Mouse (Mus musculus): ENCODE results near the gene Mtus2. TPM values are rescaled to one million over a fixed set of nuclear protein-coding genes. Genes with fewer than 3 reads are reported as not detected.

The Mtus2 gene
- polyA plus RNA-seq, 1 experiment = not detected

GRCm38 (mm10) chr5:148175091-148175490 lies 218.0 kb downstream of the Mtus2 start:
- TF ChIP-seq GATA1 (IDR thresholded peaks at IDR 0.05; ENCODE audit: low read length) = no peak

- no peak for TF ChIP-seq GATA1 (IDR thresholded peaks at IDR 0.05; ENCODE audit: low read length)
These were observed 218.8 kb downstream of the Mtus2 start for GRCm38 (mm10) chr5:148175742-148176426.

GRCm38 (mm10) chr5:148179231-148179630 lies 222.1 kb downstream of the Mtus2 start:
- TF ChIP-seq GATA1 (IDR thresholded peaks at IDR 0.05; ENCODE audit: low read length) = no peak

GRCm38 (mm10) chr5:148180590-148181307 lies 223.6 kb downstream of the Mtus2 start:
- TF ChIP-seq GATA1 (IDR thresholded peaks at IDR 0.05; ENCODE audit: low read length) = no peak

- no peak for TF ChIP-seq GATA1 (IDR thresholded peaks at IDR 0.05; ENCODE audit: low read length)
These were observed 224.1 kb downstream of the Mtus2 start for GRCm38 (mm10) chr5:148181308-148181630.

GRCm38 (mm10) chr5:148181901-148182300 lies 224.8 kb downstream of the Mtus2 start:
- TF ChIP-seq GATA1 (IDR thresholded peaks at IDR 0.05; ENCODE audit: low read length) = no peak

- TF ChIP-seq GATA1 (IDR thresholded peaks at IDR 0.05; ENCODE audit: low read length) = no peak
These were observed 228.8 kb downstream of the Mtus2 start for GRCm38 (mm10) chr5:148185898-148186297.

GRCm38 (mm10) chr5:148191416-148191815 lies 234.3 kb downstream of the Mtus2 start:
- no peak for TF ChIP-seq GATA1 (IDR thresholded peaks at IDR 0.05; ENCODE audit: low read length)

GRCm38 (mm10) chr5:148211831-148212230 lies 254.7 kb downstream of the Mtus2 start:
- no peak for TF ChIP-seq GATA1 (IDR thresholded peaks at IDR 0.05; ENCODE audit: low read length)

GRCm38 (mm10) chr5:148216786-148217185 lies 259.7 kb downstream of the Mtus2 start:
- TF ChIP-seq GATA1 (IDR thresholded peaks at IDR 0.05; ENCODE audit: low read length) = no peak

- no peak for TF ChIP-seq GATA1 (IDR thresholded peaks at IDR 0.05; ENCODE audit: low read length)
These were observed 265.8 kb downstream of the Mtus2 start for GRCm38 (mm10) chr5:148222898-148223297.

- no peak for TF ChIP-seq GATA1 (IDR thresholded peaks at IDR 0.05; ENCODE audit: low read length)
These were observed 266.9 kb downstream of the Mtus2 start for GRCm38 (mm10) chr5:148224004-148224403.

GRCm38 (mm10) chr5:148233714-148234113 lies 276.6 kb downstream of the Mtus2 start:
- TF ChIP-seq GATA1 (IDR thresholded peaks at IDR 0.05; ENCODE audit: low read length) = no peak

- no peak for TF ChIP-seq GATA1 (IDR thresholded peaks at IDR 0.05; ENCODE audit: low read length)
These were observed 279.5 kb downstream of the Mtus2 start for GRCm38 (mm10) chr5:148236616-148237015.

GRCm38 (mm10) chr5:148239067-148239466 lies 281.9 kb downstream of the Mtus2 start:
- no peak for TF ChIP-seq GATA1 (IDR thresholded peaks at IDR 0.05; ENCODE audit: low read length)

- TF ChIP-seq GATA1 (IDR thresholded peaks at IDR 0.05; ENCODE audit: low read length) = no peak
These were observed 282.6 kb downstream of the Mtus2 start for GRCm38 (mm10) chr5:148239757-148240156.

GRCm38 (mm10) chr5:148241932-148242331 lies 284.8 kb downstream of the Mtus2 start:
- TF ChIP-seq GATA1 (IDR thresholded peaks at IDR 0.05; ENCODE audit: low read length) = no peak
